Mouse (Mus musculus) lung, embryonic 16.5 days (tissue): ENCODE results near the gene Coq7. TPM values are rescaled to one million over a fixed set of nuclear protein-coding genes. Genes with fewer than 3 reads are reported as not detected.

Experiments used
- ATAC-seq: fragments of 200-750 bp; cut with Nextera tagmentation; 2 replicates; pipeline ENCODE4 v1.8.0; 2017; ENCODE audit warnings: low read depth, mild to moderate bottlenecking, moderate library complexity
- H3K27ac ChIP-seq: fragments of 300-500 bp; sonication (generic); 2 replicates; pipeline ENCODE4 v1.5.1; 2014; ENCODE audit warnings: mild to moderate bottlenecking, control low read depth, low read length
- H3K27me3 ChIP-seq: fragments of 300-500 bp; sonication (generic); 2 replicates; pipeline ENCODE4 v1.6.1; 2014; ENCODE audit warnings: low read depth, low read length, mixed read lengths; ENCODE audit not compliant: control insufficient read depth, insufficient read depth
- H3K36me3 ChIP-seq: fragments of 300-500 bp; sonication (generic); 2 replicates; pipeline ENCODE4 v1.6.1; 2014; ENCODE audit warnings: low read length; ENCODE audit not compliant: control insufficient read depth, insufficient read depth
- H3K4me1 ChIP-seq: fragments of 300-500 bp; sonication (generic); replicated peaks from 2 replicates; pipeline ENCODE4 v1.6.1; 2014; ENCODE audit warnings: low read length, mixed read lengths; ENCODE audit not compliant: control insufficient read depth, insufficient read depth
- H3K4me2 ChIP-seq: fragments of 300-500 bp; sonication (generic); 2 replicates; pipeline ENCODE4 v1.6.1; 2014; ENCODE audit warnings: low read depth, low read length, control low read depth
- H3K4me3 ChIP-seq: fragments of 300-500 bp; sonication (generic); 2 replicates; pipeline ENCODE4 v1.5.1; 2014; ENCODE audit warnings: mild to moderate bottlenecking, low read length, control low read depth
- H3K9ac ChIP-seq: fragments of 300-500 bp; sonication (generic); 2 replicates; pipeline ENCODE4 v1.6.1; 2014; ENCODE audit warnings: low read length, control low read depth
- H3K9me3 ChIP-seq: fragments of 300-500 bp; sonication (generic); 2 replicates; pipeline ENCODE4 v1.6.1; 2016; ENCODE audit warnings: low read length; ENCODE audit not compliant: control insufficient read depth
- WGBS: fragments of 180-500 bp; shearing (Covaris S2); extraction: QIAGEN DNeasy Blood & Tissue Kit; methylation state at CpG from one replicate; pipeline ENCODE4 v1.1.7; 2014; 5-methylcytosine and 5-hydroxymethylcytosine counted together
- polyA plus RNA-seq: library from polyadenylated mRNA; unstranded; fragments of >200 nt; fragmentation: Nextera tagmentation; extraction: Ambion mirVana; gene quantifications from 2 replicates; pipeline ENCODE4 v1.2.1, GENCODE M21; 2015

Coq7 gene
- polyA plus RNA-seq, 1 experiment from 2014 or later, result 117 TPM

- no peak for ATAC-seq
- 63% methylated on average over 5 of the region's 5 CpGs for WGBS
Measured at GRCm38 (mm10) chr7:118476428-118476827, 56.7 kb downstream of the Coq7 start.

GRCm38 (mm10) chr7:118475008-118475705 is 58.0 kb downstream of the Coq7 start:
- Histone ChIP-seq H3K9ac (no peak overlapping the region), H3K4me1 (peaks cover 17% of the 10 kb centered on the region), H3K4me3 (no peak overlapping the region), H3K9me3 (peaks cover 4% of the 10 kb centered on the region; the same call in 1 of the 2 replicates), H3K27me3 (no peaks in the 10 kb centered on the region), H3K4me2 (no peak overlapping the region), H3K36me3 (no peaks in the 10 kb centered on the region), H3K27ac (no peak overlapping the region; the same call in 1 of the 2 replicates)
- 79% methylated on average over 7 of the region's 7 CpGs for WGBS
- peak; percentile 13; the same call in 1 of the 2 replicates for ATAC-seq

More at GRCm38 (mm10) chr7:118476428-118476827, 56.7 kb downstream of the Coq7 start:
- H3K4me3 ChIP-seq, result no peak overlapping the region
- H3K27me3 ChIP-seq, result no peaks in the 10 kb centered on the region
- no peak overlapping the region for H3K9ac ChIP-seq
- peaks cover 4% of the 10 kb centered on the region; the same call in 1 of the 2 replicates for H3K9me3 ChIP-seq
- H3K4me2 ChIP-seq, result no peak overlapping the region
- H3K36me3 ChIP-seq, result no peaks in the 10 kb centered on the region
- H3K27ac ChIP-seq, result no peak overlapping the region
- peaks cover 14% of the 10 kb centered on the region for H3K4me1 ChIP-seq

DNA sequence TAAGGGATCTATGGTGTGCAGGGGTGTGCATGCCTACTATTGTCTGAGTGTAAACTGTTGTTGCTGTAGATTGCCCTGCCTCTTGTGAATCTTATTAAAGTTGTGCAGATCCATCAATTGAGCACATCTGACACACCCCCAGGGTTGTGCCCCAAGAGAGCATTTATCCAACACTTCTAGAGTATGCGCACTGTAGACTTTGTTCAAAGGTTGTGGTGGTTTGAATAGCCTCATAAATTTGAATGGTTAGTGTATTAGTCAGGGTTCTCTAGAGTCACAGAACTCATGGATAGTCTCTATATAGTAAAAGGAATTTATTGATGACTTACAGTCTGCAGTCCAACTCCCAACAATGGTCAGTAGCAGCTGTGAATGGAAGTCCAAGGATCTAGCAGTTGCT is 60.3 kb downstream of the Coq7 start:
- peaks cover 6% of the 10 kb centered on the region; the same call in 1 of the 2 replicates for H3K4me1 ChIP-seq
- H3K9ac ChIP-seq, result no peak overlapping the region
- ATAC-seq, result no peak
- peaks cover 4% of the 10 kb centered on the region; the same call in 1 of the 2 replicates for H3K9me3 ChIP-seq
- H3K4me3 ChIP-seq, result no peak overlapping the region
- 89% methylated on average over 1 of the region's 1 CpGs for WGBS
- no peak overlapping the region for H3K4me2 ChIP-seq
- H3K27me3 ChIP-seq, result no peaks in the 10 kb centered on the region
- H3K27ac ChIP-seq, result no peak overlapping the region
- H3K36me3 ChIP-seq, result no peaks in the 10 kb centered on the region

DNA sequence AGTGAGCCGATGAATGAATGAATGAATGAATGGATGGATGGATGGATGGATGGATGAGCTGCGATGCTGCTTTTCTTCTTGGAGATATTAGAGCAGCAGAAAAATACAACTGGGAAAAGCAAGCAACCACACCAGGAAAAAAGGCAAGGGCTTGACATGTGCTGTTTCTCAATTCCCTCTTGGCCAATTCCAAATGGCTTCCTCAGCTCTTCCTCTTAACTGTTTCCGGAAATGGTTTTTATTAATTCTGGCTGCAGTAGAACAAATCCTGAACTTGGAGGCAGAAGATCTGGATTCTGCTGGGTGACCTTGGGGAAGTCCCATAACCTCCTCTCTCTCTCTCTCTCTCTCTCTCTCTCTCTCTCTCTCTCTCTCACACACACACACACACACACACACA is 65.1 kb downstream of the Coq7 start:
- Histone ChIP-seq H3K36me3 (no peaks in the 10 kb centered on the region), H3K9me3 (no peaks in the 10 kb centered on the region)
- 82% methylated on average over 3 of the region's 3 CpGs for WGBS

DNA sequence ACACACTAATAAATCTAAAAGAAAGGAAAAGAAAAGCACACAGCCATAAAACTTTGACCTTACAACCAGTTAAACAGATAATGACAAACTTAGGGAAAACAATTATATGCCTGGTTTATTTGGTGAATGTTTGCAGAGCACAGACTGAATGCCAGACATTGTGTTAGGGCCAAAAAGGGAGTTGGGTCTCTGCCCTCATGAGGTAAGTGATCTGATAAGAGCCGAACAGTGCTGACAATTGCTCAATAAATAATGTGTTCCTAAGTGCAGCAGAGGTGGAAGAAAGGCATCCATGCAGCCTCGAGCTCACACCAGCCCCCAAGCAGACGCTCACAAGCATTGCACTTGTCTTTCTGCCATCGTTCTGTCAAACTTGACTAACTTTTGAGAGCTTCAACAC is 68.7 kb downstream of the Coq7 start:
- Histone ChIP-seq H3K27me3 (no peaks in the 10 kb centered on the region), H3K36me3 (no peaks in the 10 kb centered on the region), H3K4me1 (peaks cover 12% of the 10 kb centered on the region; the same call in 1 of the 2 replicates), H3K27ac (no peak overlapping the region), H3K9me3 (no peaks in the 10 kb centered on the region), H3K9ac (no peak overlapping the region), H3K4me2 (no peak overlapping the region), H3K4me3 (no peak overlapping the region)
- ATAC-seq, result no peak
- WGBS, result 21% methylated on average over 4 of the region's 4 CpGs

More for the DNA sequence above, 65.1 kb downstream of the Coq7 start:
- H3K4me3 ChIP-seq, result no peak overlapping the region
- no peak overlapping the region for H3K4me2 ChIP-seq
- peaks cover 13% of the 10 kb centered on the region; the same call in 1 of the 2 replicates for H3K4me1 ChIP-seq
- H3K27ac ChIP-seq, result no peak overlapping the region
- no peak for ATAC-seq
- no peaks in the 10 kb centered on the region for H3K27me3 ChIP-seq
- H3K9ac ChIP-seq, result no peak overlapping the region

- no peak overlapping the region for H3K27ac ChIP-seq
- H3K9me3 ChIP-seq, result no peaks in the 10 kb centered on the region
- H3K4me3 ChIP-seq, result no peak overlapping the region
- peaks cover 12% of the 10 kb centered on the region; the same call in 1 of the 2 replicates for H3K4me1 ChIP-seq
- no peak overlapping the region for H3K4me2 ChIP-seq
- WGBS, result 54% methylated on average over 11 of the region's 11 CpGs
- no peaks in the 10 kb centered on the region for H3K36me3 ChIP-seq
- no peak for ATAC-seq
- H3K9ac ChIP-seq, result no peak overlapping the region
- H3K27me3 ChIP-seq, result no peaks in the 10 kb centered on the region
Measured at GRCm38 (mm10) chr7:118462818-118463762, 70.1 kb downstream of the Coq7 start.

GRCm38 (mm10) chr7:118461400-118462136 is 71.6 kb downstream of the Coq7 start:
- no peak for ATAC-seq
- Histone ChIP-seq H3K27me3 (no peaks in the 10 kb centered on the region), H3K27ac (no peak overlapping the region), H3K4me2 (no peak overlapping the region), H3K9ac (no peak overlapping the region), H3K9me3 (no peaks in the 10 kb centered on the region), H3K4me3 (no peak overlapping the region), H3K36me3 (no peaks in the 10 kb centered on the region), H3K4me1 (peaks cover 8% of the 10 kb centered on the region; the same call in 1 of the 2 replicates)
- WGBS, result 38% methylated on average over 16 of the region's 16 CpGs
